Mouse (Mus musculus) heart, adult 11 months (tissue): ENCODE results near the gene Thoc7.

Source experiments
- DNase-seq: peaks from one replicate; pipeline ENCODE4 v3.0.0; 2022

The Thoc7 gene

GRCm38 (mm10) chr14:13933290-13934051 lies 28.2 kb downstream of the Thoc7 start:
- no peak for DNase-seq

DNA sequence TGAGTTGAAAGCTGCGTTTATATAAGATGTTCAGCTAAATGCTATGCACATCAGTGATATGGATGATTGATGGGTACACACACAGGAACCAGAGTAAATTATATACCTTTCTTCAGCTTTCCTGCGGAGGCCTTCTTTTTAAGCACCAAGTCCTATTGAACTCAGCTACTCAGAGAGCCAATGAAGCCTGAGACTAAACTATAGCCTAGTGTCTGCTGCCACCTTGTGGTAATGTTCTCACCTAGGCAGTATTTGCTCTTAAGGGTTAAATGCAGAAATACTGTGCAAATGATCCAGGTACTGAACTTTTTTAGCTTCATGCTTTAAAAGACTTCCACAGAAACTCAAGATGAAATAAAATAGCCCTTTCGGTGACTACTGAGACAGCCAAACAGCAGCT lies 44.0 kb downstream of the Thoc7 start:
- DNase-seq, result no peak

DNA sequence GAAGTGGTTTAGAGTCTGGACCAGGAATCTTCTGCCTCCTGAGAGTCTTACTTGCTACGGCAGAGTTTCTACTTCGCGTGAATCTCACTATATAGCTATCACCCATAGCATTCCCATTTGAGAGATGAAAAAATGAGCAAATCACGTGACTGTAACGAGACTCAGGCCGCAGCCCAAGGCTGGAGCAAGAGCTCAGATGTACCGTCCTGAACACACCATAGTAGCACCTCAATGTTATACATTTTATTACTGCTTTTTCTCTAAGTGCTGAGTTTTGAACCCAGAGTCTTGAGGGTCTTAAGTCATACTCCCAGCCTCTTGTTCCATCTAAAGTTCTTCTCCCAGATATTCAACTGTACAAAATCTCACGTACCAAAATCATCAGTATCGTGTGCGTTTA lies 44.4 kb downstream of the Thoc7 start:
- no peak for DNase-seq

GRCm38 (mm10) chr14:13915207-13915606 lies 46.4 kb downstream of the Thoc7 start:
- DNase-seq, result no peak

DNA sequence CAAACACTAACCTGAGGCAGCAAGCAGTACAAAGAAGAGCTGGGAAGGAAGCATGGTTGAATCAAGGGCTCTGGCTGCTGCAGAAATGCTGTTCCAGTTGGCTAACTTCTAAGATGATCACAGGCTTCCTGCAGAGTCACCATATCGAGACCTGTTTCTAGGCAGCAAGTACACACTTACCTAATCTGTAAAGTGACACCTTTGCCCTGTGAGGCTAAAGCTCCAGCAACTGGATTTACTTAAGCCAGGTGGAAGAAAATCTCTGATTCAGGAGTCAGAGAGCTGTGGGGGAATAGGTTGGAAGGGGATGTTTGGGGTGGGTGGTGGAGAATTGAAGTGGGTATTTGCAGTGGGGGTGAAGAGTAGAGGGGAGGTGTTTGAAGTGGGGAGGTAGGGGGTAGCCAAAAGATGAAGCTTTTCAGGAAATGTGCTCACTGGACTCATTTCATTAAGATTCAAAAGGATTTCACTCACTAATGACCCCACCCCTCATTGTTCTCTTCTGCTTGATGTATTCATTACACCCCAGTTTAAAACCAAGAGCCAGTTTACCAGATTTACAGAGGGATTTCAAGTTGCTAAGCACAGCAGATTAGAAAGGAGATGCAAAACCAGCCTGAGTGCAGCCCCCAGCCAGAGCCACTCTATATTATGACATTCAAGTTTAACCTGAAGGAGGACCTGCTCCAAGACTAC lies 47.1 kb downstream of the Thoc7 start, which contains the start of gene Gm281:
Gene Gm281 (minus strand): TSS at position 92 of the 696 bp plus-strand sequence.
- no peak for DNase-seq

DNA sequence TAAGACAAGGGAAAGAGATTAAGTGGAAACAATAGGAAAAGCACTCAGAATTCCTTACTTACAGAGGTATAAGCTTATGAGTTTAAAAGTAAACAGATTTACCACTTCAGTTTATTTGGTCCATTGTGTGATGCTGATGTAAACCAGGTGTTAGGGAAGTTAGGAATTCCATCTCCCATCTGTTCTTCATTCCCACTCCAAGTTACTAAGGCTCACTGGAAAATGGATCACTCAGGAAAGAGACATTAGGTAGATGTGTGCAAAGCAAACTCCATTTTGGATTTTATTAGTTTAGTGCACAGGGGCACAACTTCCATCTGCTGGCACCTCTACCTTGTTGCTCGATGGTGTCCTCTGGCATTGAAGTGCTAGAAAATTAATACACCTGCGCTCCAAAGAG lies 51.5 kb downstream of the Thoc7 start:
- DNase-seq, result no peak

DNA sequence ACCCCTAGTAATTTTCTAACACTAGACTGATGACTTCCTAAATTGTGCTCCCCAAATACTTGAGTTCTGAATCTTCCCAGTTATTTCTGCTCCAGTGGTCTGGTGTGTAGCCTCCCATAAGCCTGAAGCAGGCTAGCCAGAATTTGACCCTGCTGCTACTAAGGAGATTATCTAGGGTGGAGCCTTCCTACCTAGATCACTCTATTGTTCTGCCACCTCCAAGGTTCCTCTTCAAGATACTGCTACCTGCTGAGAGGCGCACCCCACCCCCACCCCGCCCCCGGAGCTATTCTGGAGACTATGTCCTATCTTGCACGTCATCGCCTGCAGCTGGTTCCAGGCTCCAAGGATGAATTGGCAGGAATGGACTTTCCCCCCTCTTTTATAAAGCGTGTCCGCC lies 54.5 kb downstream of the Thoc7 start:
- DNase-seq, result no peak

- DNase-seq, result no peak
These were observed 55.2 kb downstream of the Thoc7 start for GRCm38 (mm10) chr14:13906461-13906860.

- no peak for DNase-seq
These were observed 60.0 kb downstream of the Thoc7 start for GRCm38 (mm10) chr14:13901611-13902067.
